Mouse (Mus musculus) thymus, postnatal 36 days (tissue): ENCODE measurements around the gene Anapc2.

ENCODE experiments used
- DNase-seq, 2 experiments: peaks; one replicate each; pipeline ENCODE4 v3.0.0; 2022; ENCODE audit warnings: mixed read lengths in 2 of 2

Anapc2 gene

GRCm38 (mm10) chr2:25305587-25306359 lies 33.5 kb downstream of the Anapc2 start:
- DNase-seq: no peak

GRCm38 (mm10) chr2:25310180-25310579 lies 37.9 kb downstream of the Anapc2 start:
- DNase-seq: no peak

- DNase-seq: no peak
These were observed 38.7 kb downstream of the Anapc2 start for GRCm38 (mm10) chr2:25310969-25311368.

- no peak for DNase-seq
These were observed 39.2 kb downstream of the Anapc2 start for GRCm38 (mm10) chr2:25311491-25311891.

- DNase-seq: no peak
These were observed 46.1 kb downstream of the Anapc2 start for GRCm38 (mm10) chr2:25318119-25318966.

GRCm38 (mm10) chr2:25318971-25319773 lies 46.9 kb downstream of the Anapc2 start, which contains the start of gene Grin1:
Grin1 (minus strand) TSS chr2:25319187.
- DNase-seq: peak; percentile 66

- DNase-seq: no peak
These were observed 47.8 kb downstream of the Anapc2 start for GRCm38 (mm10) chr2:25320084-25320483.

GRCm38 (mm10) chr2:25326036-25326435 lies 53.8 kb downstream of the Anapc2 start:
- no peak for DNase-seq

GRCm38 (mm10) chr2:25328440-25328839 lies 56.2 kb downstream of the Anapc2 start:
- DNase-seq: no peak

- no peak for DNase-seq
These were observed 59.2 kb downstream of the Anapc2 start for GRCm38 (mm10) chr2:25331470-25331869.

- DNase-seq: peak; percentile 99
These were observed 60.2 kb downstream of the Anapc2 start, which contains the start of gene Man1b1 for GRCm38 (mm10) chr2:25332286-25333160. Man1b1 (plus strand) TSS chr2:25332338.

- DNase-seq: no peak
These were observed 61.3 kb downstream of the Anapc2 start for GRCm38 (mm10) chr2:25333569-25333968.
